Mouse (Mus musculus) liver, embryonic 14.5 days (tissue): ENCODE data around the gene Cep350.

Experiments used
- CTCF ChIP-seq: IDR thresholded peaks from 2 replicates; pipeline ENCODE4 v1.5.1; 2016; ENCODE audit warnings: antibody characterized with exemption, low read depth, control low read depth
- EP300 ChIP-seq: IDR thresholded peaks from 2 replicates; pipeline ENCODE4 v1.6.1; 2016; ENCODE audit warnings: antibody characterized with exemption, low read depth

GRCm38 (mm10) chr1:155994524-155994923, 21.5 kb upstream of the Cep350 start:
- no peak for TF ChIP-seq CTCF
- TF ChIP-seq EP300, result no peak
